Mouse (Mus musculus) activated CD4-positive, CD25-positive, alpha-beta regulatory T cell, adult 9 weeks (primary cell): ENCODE results near the gene Fcgr4. TPM values are rescaled to one million over a fixed set of nuclear protein-coding genes. Genes with fewer than 3 reads are reported as not detected.

Experiments
- polyA plus RNA-seq: library from polyadenylated mRNA; unstranded; fragments of 100-300 nt; shearing (Covaris generic); gene quantifications from one replicate; pipeline ENCODE4 v1.2.1, GENCODE M21; 2017

Gene Fcgr4
- polyA plus RNA-seq = 0.66 TPM

GRCm38 (mm10) chr1:171018737-171019136, at the start of gene Fcgr4:
Gene Fcgr4 (plus strand): TSS chr1:171018920.

GRCm38 (mm10) chr1:170976447-170976846, 42.3 kb upstream of the Fcgr4 start, which contains the start of gene Fcgr2b:
Gene Fcgr2b (minus strand): TSS chr1:170976547.

GRCm38 (mm10) chr1:171064491-171065242, 45.9 kb downstream of the Fcgr4 start, which contains the start of gene Fcgr3:
Gene Fcgr3 (minus strand): TSS chr1:171064935.

Other genes starting within 250 kb of the Fcgr4 start
- gene Atf6, start 151.1 kb upstream of the Fcgr4 start, polyA plus RNA-seq = 12.6 TPM
- not detected for gene Gm26620, start 133.9 kb upstream of the Fcgr4 start, polyA plus RNA-seq
- gene Dusp12, start 133.4 kb upstream of the Fcgr4 start, polyA plus RNA-seq = 32.9 TPM
- not detected for gene Fcrlb, start 106.0 kb upstream of the Fcgr4 start, polyA plus RNA-seq
- gene Fcrla, start 91.3 kb upstream of the Fcgr4 start, polyA plus RNA-seq = 0.62 TPM
- gene Fcgr2b, start 42.4 kb upstream of the Fcgr4 start, polyA plus RNA-seq = 1.4 TPM
- gene Fcgr3, start 46.0 kb downstream of the Fcgr4 start, polyA plus RNA-seq = 1.9 TPM
- gene Cfap126, start 95.0 kb downstream of the Fcgr4 start, polyA plus RNA-seq = 2.1 TPM
- gene Sdhc, start 131.7 kb downstream of the Fcgr4 start, polyA plus RNA-seq = 173 TPM
- not detected for gene Mpz, start 131.8 kb downstream of the Fcgr4 start, polyA plus RNA-seq
- gene Pcp4l1, start 177.3 kb downstream of the Fcgr4 start, polyA plus RNA-seq = not detected
- gene Nr1i3, start 195.1 kb downstream of the Fcgr4 start, polyA plus RNA-seq = 0.38 TPM
- 38.8 TPM for gene Tomm40l, start 203.6 kb downstream of the Fcgr4 start, polyA plus RNA-seq
- gene Apoa2, start 206.1 kb downstream of the Fcgr4 start, polyA plus RNA-seq = not detected
- gene Fcer1g, start 215.4 kb downstream of the Fcgr4 start, polyA plus RNA-seq = 10.2 TPM
- gene Adamts4, start 231.5 kb downstream of the Fcgr4 start, polyA plus RNA-seq = not detected
- gene Ndufs2, start 232.5 kb downstream of the Fcgr4 start, polyA plus RNA-seq = 185 TPM